ENCODE assay signal across 13 mouse cellular contexts in the genomic region with DNA sequence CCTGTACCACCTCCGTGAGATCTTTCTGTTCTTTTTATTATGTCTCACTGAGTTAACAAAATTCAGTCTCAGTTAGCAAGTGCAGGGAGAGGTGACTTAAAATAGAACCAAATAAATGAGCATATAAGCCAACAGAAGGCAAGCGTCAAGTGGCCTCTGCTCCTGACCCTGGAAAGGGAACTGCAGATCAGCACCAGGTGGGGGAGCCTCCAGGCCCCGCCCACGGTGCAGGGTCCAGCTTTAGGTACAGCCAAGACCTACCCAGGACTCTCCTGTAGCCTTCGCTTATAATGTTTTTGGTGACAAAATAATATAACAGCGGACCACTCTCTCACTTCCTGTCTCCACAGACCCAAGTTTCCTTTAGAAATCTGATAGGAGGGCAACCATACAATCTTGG.
A peak's percentile ranks its signal among the peaks of the same experiment; 100 is the strongest.
DNase-seq lines count a peak whose midpoint lies in the region; ATAC-seq lines count a peak whose summit lies in the region.
"Had no signal": no experiment of that assay in that cellular context is flagged by ENCODE, and none has a peak within 500 bp of the region (broad histone marks: within the 10 kb centered on the region; RNA-seq: fewer than 3 reads in every experiment).

No protein-coding gene starts in this region.

- H3K27ac ChIP-seq in heart, embryonic 13.5 days (replicated peaks) = peak overlapping the region; percentile 68
- peak overlapping the region; percentile 71; the same call in 1 of the 2 replicates for H3K27ac ChIP-seq in lung, embryonic 16.5 days (ENCODE audit: low read length)

- H3K4me2 ChIP-seq in heart, embryonic 13.5 days = no peak overlapping the region
- H3K4me2 ChIP-seq in lung, embryonic 16.5 days (ENCODE audit: low read depth, low read length) = no peak overlapping the region

- no peak overlapping the region for H3K9ac ChIP-seq in heart, embryonic 13.5 days
- H3K9ac ChIP-seq in lung, embryonic 16.5 days (ENCODE audit: low read length) = no peak overlapping the region; the same call in 1 of the 2 replicates

- H3K36me3 ChIP-seq in heart, embryonic 13.5 days = no peaks in the 10 kb centered on the region
- no peaks in the 10 kb centered on the region for H3K36me3 ChIP-seq in lung, embryonic 16.5 days (ENCODE audit: control insufficient read depth, insufficient read depth, low read length)

- H3K9me3 ChIP-seq in heart, embryonic 13.5 days = no peaks in the 10 kb centered on the region
- H3K9me3 ChIP-seq in lung, embryonic 16.5 days (ENCODE audit: control insufficient read depth, low read length) = no peaks in the 10 kb centered on the region
- H3K9me3 ChIP-seq: embryonic facial prominence, embryonic 10.5 days had no signal

- no peak overlapping the region for H3K4me3 ChIP-seq in heart, embryonic 13.5 days
- H3K4me3 ChIP-seq in lung, embryonic 16.5 days (ENCODE audit: low read length) = no peak overlapping the region
- H3K4me3 ChIP-seq: embryonic facial prominence, embryonic 10.5 days had no signal

- H3K4me1 ChIP-seq in heart, embryonic 13.5 days = peaks cover 100% of the 10 kb centered on the region
- peaks cover 61% of the 10 kb centered on the region for H3K4me1 ChIP-seq in lung, embryonic 16.5 days (replicated peaks; ENCODE audit: control insufficient read depth, insufficient read depth, low read length)

- no peak for ATAC-seq in heart, embryonic 13.5 days (ENCODE audit: extremely low read depth, insufficient number of reproducible peaks, low FRiP score, low TSS enrichment)
- ATAC-seq in lung, embryonic 16.5 days (ENCODE audit: low read depth) = no peak

- no peak for DNase-seq in heart, postnatal 4 days
- no peak for DNase-seq in lung, postnatal 36 days
- DNase-seq in kidney, adult 9 months = peak; percentile 82
- no peak for DNase-seq in embryo, embryonic 10.5 days (ENCODE audit: low spot score)
- no peak for DNase-seq in adrenal gland, adult (ENCODE audit: inconsistent age in 2 of 2, low spot score in 1 of 2)
- DNase-seq: cerebellum, adult 9-11 months; lung, postnatal 4 days; midbrain, embryonic 14.5 days; retina, postnatal 1 day; spleen, adult 18-20 months had no signal

- no peaks in the 10 kb centered on the region for H3K27me3 ChIP-seq in heart, embryonic 13.5 days (replicated peaks)
- H3K27me3 ChIP-seq in lung, embryonic 16.5 days (ENCODE audit: control insufficient read depth, insufficient read depth, low read depth, low read length) = no peaks in the 10 kb centered on the region

- WGBS in heart, embryonic 13.5 days = 61% methylated on average over 6 of the region's 6 CpGs
- 63% methylated on average over 6 of the region's 6 CpGs for WGBS in lung, embryonic 16.5 days
